In genomic region chr1:143351388-143351787, GRCm38 (mm10) we compare ENCODE assay signal across 30 mouse cellular contexts.
"Had no signal": no experiment of that assay in that cellular context is flagged by ENCODE, and none has a peak within 500 bp of the region (broad histone marks: within the 10 kb centered on the region; RNA-seq: fewer than 3 reads in every experiment).

No protein-coding gene starts in this region.

- ATAC-seq: liver, embryonic 12.5 days; liver, postnatal 0 days; lung, postnatal 0 days; midbrain, embryonic 15.5 days; midbrain, embryonic 16.5 days had no signal

- H3K27me3 ChIP-seq: limb, embryonic 12.5 days; limb, embryonic 13.5 days; limb, embryonic 15.5 days; liver, embryonic 12.5 days; liver, embryonic 13.5 days; liver, embryonic 15.5 days; lung, embryonic 15.5 days; megakaryocyte, embryonic 14.5 days; midbrain, embryonic 12.5 days; midbrain, embryonic 15.5 days had no signal

- H3K27ac ChIP-seq: left cerebral cortex, adult 2 months; limb, embryonic 10.5 days; limb, embryonic 12.5 days; limb, embryonic 13.5 days; limb, embryonic 15.5 days; liver, embryonic 12.5 days; liver, embryonic 13.5 days; liver, embryonic 14.5 days; liver, embryonic 15.5 days; lung, embryonic 15.5 days; macrophage; midbrain, embryonic 10.5 days; midbrain, embryonic 12.5 days; midbrain, embryonic 15.5 days had no signal

- DNase-seq: left cerebral cortex, postnatal 4 days; liver; liver, embryonic 13.5 days; liver, postnatal 0 days; lung, adult 18-20 months; lung, adult 2 months; lung, embryonic 14.5 days; lung, postnatal 10 days; lung, postnatal 14 days; lung, postnatal 36 days; lung, postnatal 4 days; midbrain, embryonic 14.5 days had no signal

- H3K9ac ChIP-seq: limb, embryonic 12.5 days; limb, embryonic 13.5 days; limb, embryonic 15.5 days; liver, embryonic 12.5 days; liver, embryonic 13.5 days; liver, embryonic 14.5 days; liver, embryonic 15.5 days; liver, postnatal 0 days; lung, embryonic 14.5 days; lung, embryonic 15.5 days; midbrain, embryonic 12.5 days; midbrain, embryonic 15.5 days had no signal

- H3K9me3 ChIP-seq: limb, embryonic 10.5 days; limb, embryonic 12.5 days; limb, embryonic 13.5 days; limb, embryonic 15.5 days; liver, embryonic 12.5 days; liver, embryonic 13.5 days; liver, embryonic 15.5 days; lung, embryonic 15.5 days; megakaryocyte, embryonic 14.5 days; midbrain, embryonic 10.5 days; midbrain, embryonic 12.5 days; midbrain, embryonic 15.5 days had no signal

- H3K4me3 ChIP-seq: left cerebral cortex, adult 2 months; limb, embryonic 10.5 days; limb, embryonic 12.5 days; limb, embryonic 13.5 days; limb, embryonic 15.5 days; liver, embryonic 12.5 days; liver, embryonic 13.5 days; liver, embryonic 15.5 days; lung, embryonic 15.5 days; megakaryocyte, embryonic 14.5 days; midbrain, embryonic 10.5 days; midbrain, embryonic 12.5 days; midbrain, embryonic 15.5 days; myocyte had no signal

- H3K36me3 ChIP-seq: limb, embryonic 10.5 days; limb, embryonic 12.5 days; limb, embryonic 13.5 days; limb, embryonic 15.5 days; liver, embryonic 12.5 days; liver, embryonic 13.5 days; liver, embryonic 15.5 days; lung, embryonic 15.5 days; midbrain, embryonic 10.5 days; midbrain, embryonic 12.5 days; midbrain, embryonic 15.5 days had no signal

- H3K4me1 ChIP-seq: limb, embryonic 10.5 days; limb, embryonic 13.5 days; limb, embryonic 15.5 days; liver, embryonic 12.5 days; liver, embryonic 13.5 days; liver, embryonic 15.5 days; lung, embryonic 15.5 days; megakaryocyte, embryonic 14.5 days; midbrain, embryonic 10.5 days; midbrain, embryonic 12.5 days; midbrain, embryonic 15.5 days had no signal

- H3K4me2 ChIP-seq: limb, embryonic 12.5 days; limb, embryonic 13.5 days; limb, embryonic 15.5 days; liver, embryonic 11.5 days; liver, embryonic 12.5 days; liver, embryonic 13.5 days; liver, embryonic 15.5 days; lung, embryonic 14.5 days; lung, embryonic 15.5 days; midbrain, embryonic 12.5 days; midbrain, embryonic 15.5 days had no signal
